Mouse (Mus musculus): Measurements from ENCODE around the gene Cybrd1.

DNA sequence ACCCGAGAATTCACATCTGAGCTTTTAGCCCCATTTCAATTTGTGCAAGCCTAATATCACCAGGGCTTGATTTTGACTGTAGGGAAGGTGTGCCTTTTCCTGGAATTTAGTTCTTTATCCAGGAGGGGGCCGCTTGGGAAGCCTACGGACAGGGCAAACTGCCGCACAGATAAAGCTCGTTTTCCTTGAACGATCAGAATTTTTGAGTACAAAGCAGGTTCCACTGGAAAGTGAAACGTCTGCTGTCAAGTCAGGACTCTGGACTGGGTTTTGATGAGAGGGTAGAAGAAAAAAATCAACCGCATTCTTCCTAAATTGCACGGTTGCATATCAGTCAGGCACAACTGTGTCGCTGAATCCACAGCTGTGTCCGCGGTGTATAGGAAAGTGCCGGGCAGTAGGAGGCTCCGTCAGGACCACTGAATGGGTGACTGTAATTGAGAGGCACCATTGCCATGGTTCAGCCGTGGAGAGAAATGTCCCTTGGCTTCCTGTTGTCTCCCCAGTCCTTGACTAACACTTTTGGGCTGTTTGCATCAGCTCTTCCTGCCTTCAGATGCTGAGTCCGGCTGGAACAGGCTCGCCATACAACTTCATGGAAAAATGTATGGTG is 74.6 kb downstream of the Cybrd1 start:
- TF ChIP-seq CTCF (IDR thresholded peaks at IDR 0.05 in 2 of 3, conservative IDR thresholded peaks at IDR 0.05 in 1 of 3; ENCODE audit: control insufficient read depth in 1 of 3, insufficient read depth in 1 of 3, low read depth in 2 of 3, low read length in 3 of 3, poor library complexity in 1 of 3, severe bottlenecking in 1 of 3) = no peak
- TF ChIP-seq ZNF384 (IDR thresholded peaks at IDR 0.05; ENCODE audit: low read depth, low read length) = no peak
- TF ChIP-seq GATA1 (IDR thresholded peaks at IDR 0.05; ENCODE audit: low read depth, low read length) = no peak
- no peak for TF ChIP-seq USF1 (IDR thresholded peaks at IDR 0.05; ENCODE audit: low read depth, low read length)
- TF ChIP-seq POLR2A (IDR thresholded peaks at IDR 0.05; ENCODE audit: control insufficient read depth in 1 of 2, insufficient read depth in 1 of 2, low read depth in 1 of 2, low read length in 2 of 2, poor library complexity in 1 of 2) = no peak
- TF ChIP-seq EP300 (IDR thresholded peaks at IDR 0.05; ENCODE audit: low read depth in 1 of 2, low read length in 2 of 2) = no peak
- TF ChIP-seq ZC3H11A (IDR thresholded peaks at IDR 0.05; ENCODE audit: low read depth, low read length) = no peak
- no peak for TF ChIP-seq CHD1 (IDR thresholded peaks at IDR 0.05; ENCODE audit: low read depth, low read length)
- no peak for TF ChIP-seq ETS1 (IDR thresholded peaks at IDR 0.05; ENCODE audit: low read depth, low read length)
- no peak for TF ChIP-seq CHD2 (IDR thresholded peaks at IDR 0.05; ENCODE audit: low read length)
- no peak for TF ChIP-seq SIN3A (IDR thresholded peaks at IDR 0.05; ENCODE audit: low read length)
- TF ChIP-seq NRF1 (IDR thresholded peaks at IDR 0.05; ENCODE audit: insufficient read depth, low read depth, low read length, poor library complexity, severe bottlenecking) = no peak
